18 mouse cellular contexts compared by ENCODE assay signal in genomic region chr19:24508087-24508767, GRCm38 (mm10). TPM values are rescaled to one million over a fixed set of nuclear protein-coding genes. Genes with fewer than 3 reads are reported as not detected.
DNase-seq lines count a peak whose midpoint lies in the region; ATAC-seq and TF ChIP-seq lines count a peak whose summit lies in the region.
"Had no signal": no experiment of that assay in that cellular context is flagged by ENCODE, and none has a peak within 500 bp of the region (broad histone marks: within the 10 kb centered on the region; RNA-seq: fewer than 3 reads in every experiment).

No protein-coding gene starts in this region.

- no peaks in the 10 kb centered on the region for H3K9me3 ChIP-seq in heart, embryonic 10.5 days
- H3K9me3 ChIP-seq in liver, embryonic 13.5 days (replicated peaks): no peaks in the 10 kb centered on the region
- H3K9me3 ChIP-seq in liver, postnatal 0 days (ENCODE audit: low read length): no peaks in the 10 kb centered on the region
- H3K9me3 ChIP-seq in limb, embryonic 10.5 days (replicated peaks): no peaks in the 10 kb centered on the region
- H3K9me3 ChIP-seq: hindbrain, embryonic 13.5 days; stomach, embryonic 15.5 days had no signal

- WGBS in heart, embryonic 10.5 days: 57% methylated on average over 13 of the region's 13 CpGs
- 76% methylated on average over 13 of the region's 13 CpGs for WGBS in liver, embryonic 13.5 days (ENCODE audit: insufficient replicate concordance)
- WGBS in liver, postnatal 0 days (ENCODE audit: insufficient replicate concordance): 79% methylated on average over 13 of the region's 13 CpGs
- WGBS in limb, embryonic 10.5 days: 65% methylated on average over 13 of the region's 13 CpGs

- DNase-seq in embryo, embryonic 10.5 days (ENCODE audit: low spot score): peak; percentile 22
- no peak for DNase-seq in embryo, embryonic 9.5 days (ENCODE audit: extremely low spot score)
- DNase-seq in heart, embryonic 10.5 days (ENCODE audit: low spot score): peak; percentile 57
- DNase-seq in heart, adult 18-20 months: no peak
- DNase-seq in liver, embryonic 13.5 days: no peak
- no peak for DNase-seq in liver, postnatal 0 days
- DNase-seq in Patski (ENCODE audit: low read depth, low spot score): no peak
- DNase-seq in limb, embryonic 10.5 days (ENCODE audit: low spot score): no peak
- DNase-seq: adrenal gland, adult 8-10 months; cerebellum, adult 11 months; cerebellum, postnatal 36 days; forebrain, postnatal 0 days; lung, postnatal 10 days; right cerebral cortex, postnatal 14 days had no signal

- no peak overlapping the region for H3K4me3 ChIP-seq in heart, embryonic 10.5 days
- no peak overlapping the region for H3K4me3 ChIP-seq in liver, embryonic 13.5 days (replicated peaks)
- no peak overlapping the region for H3K4me3 ChIP-seq in liver, postnatal 0 days (ENCODE audit: low read depth, low read length)
- H3K4me3 ChIP-seq in limb, embryonic 10.5 days: no peak overlapping the region
- H3K4me3 ChIP-seq: hindbrain, embryonic 13.5 days; stomach, embryonic 15.5 days had no signal

- no peak overlapping the region for H3K9ac ChIP-seq in liver, embryonic 13.5 days
- H3K9ac ChIP-seq in liver, postnatal 0 days (replicated peaks): no peak overlapping the region
- H3K9ac ChIP-seq: forebrain, postnatal 0 days; hindbrain, embryonic 13.5 days; liver, embryonic 14.5 days; stomach, embryonic 15.5 days had no signal

- H3K27me3 ChIP-seq in heart, embryonic 10.5 days (ENCODE audit: insufficient read depth, poor library complexity, severe bottlenecking): no peaks in the 10 kb centered on the region
- no peaks in the 10 kb centered on the region for H3K27me3 ChIP-seq in liver, embryonic 13.5 days
- no peaks in the 10 kb centered on the region for H3K27me3 ChIP-seq in liver, postnatal 0 days (ENCODE audit: insufficient read depth, low read length)
- H3K27me3 ChIP-seq in Patski: peaks cover 42% of the 10 kb centered on the region
- H3K27me3 ChIP-seq in limb, embryonic 10.5 days (ENCODE audit: low read depth, poor library complexity, severe bottlenecking): no peaks in the 10 kb centered on the region
- H3K27me3 ChIP-seq: CH12.LX; stomach, embryonic 15.5 days had no signal

- ATAC-seq in liver, embryonic 13.5 days (ENCODE audit: low read depth): no peak
- no peak for ATAC-seq in liver, postnatal 0 days
- ATAC-seq in Patski: peak; percentile 44
- ATAC-seq: forebrain, postnatal 0 days had no signal

- no peak overlapping the region for H3K27ac ChIP-seq in heart, embryonic 10.5 days
- peak overlapping the region; percentile 99 for H3K27ac ChIP-seq in liver, embryonic 13.5 days
- no peak overlapping the region for H3K27ac ChIP-seq in liver, postnatal 0 days (ENCODE audit: low read depth)
- no peak overlapping the region for H3K27ac ChIP-seq in limb, embryonic 10.5 days
- H3K27ac ChIP-seq: hindbrain, embryonic 13.5 days; stomach, embryonic 15.5 days had no signal

- peaks cover 55% of the 10 kb centered on the region for H3K4me1 ChIP-seq in heart, embryonic 10.5 days
- H3K4me1 ChIP-seq in liver, embryonic 13.5 days (replicated peaks): peaks cover 67% of the 10 kb centered on the region
- peaks cover 27% of the 10 kb centered on the region for H3K4me1 ChIP-seq in liver, postnatal 0 days (ENCODE audit: insufficient read depth)
- H3K4me1 ChIP-seq in limb, embryonic 10.5 days: no peaks in the 10 kb centered on the region
- H3K4me1 ChIP-seq: stomach, embryonic 15.5 days had no signal

- no peak for TF ChIP-seq CTCF in liver, postnatal 0 days (IDR thresholded peaks at IDR 0.05; ENCODE audit: low read depth)
- no peak for TF ChIP-seq CTCF in Patski (IDR thresholded peaks at IDR 0.05)

- CTCF ChIA-PET in Patski (lab: Charles Lee): no interaction called here

- POLR2A ChIA-PET in Patski (lab: Charles Lee): no interaction called here

- in situ Hi-C loops in Patski (cut with MboI; ENCODE audit: low pct_unique_long_range_greater_than_20kb): no loop called here

- TF ChIP-seq EP300 in liver, postnatal 0 days (IDR thresholded peaks at IDR 0.05; ENCODE audit: low read depth): no peak

- H3K36me3 ChIP-seq in heart, embryonic 10.5 days: no peaks in the 10 kb centered on the region
- H3K36me3 ChIP-seq in liver, embryonic 13.5 days: no peaks in the 10 kb centered on the region
- H3K36me3 ChIP-seq in liver, postnatal 0 days (replicated peaks; ENCODE audit: insufficient read depth, low read length): no peaks in the 10 kb centered on the region
- H3K36me3 ChIP-seq in limb, embryonic 10.5 days: no peaks in the 10 kb centered on the region
- H3K36me3 ChIP-seq: hindbrain, embryonic 13.5 days; stomach, embryonic 15.5 days had no signal

- H3K4me2 ChIP-seq in liver, embryonic 13.5 days: no peak overlapping the region
- H3K4me2 ChIP-seq in liver, postnatal 0 days (ENCODE audit: low read depth, low read length): no peak overlapping the region
- H3K4me2 ChIP-seq: hindbrain, embryonic 13.5 days; stomach, embryonic 15.5 days had no signal

RNA-seq across cellular contexts. Expression of gene Fam122a, which starts 31.1 kb away (rescaled TPM):
- polyA plus RNA-seq in heart, embryonic 10.5 days (2016; fragmentation: Nextera tagmentation; extraction: Ambion mirVana): 44.5 and 50.9 TPM in 2 replicates
- total RNA-seq in heart, adult 18-20 months (2021): 10 to 100 TPM; 26.3 to 27.6 TPM
- polyA plus RNA-seq in liver, embryonic 13.5 days (2015; fragmentation: Nextera tagmentation; extraction: Ambion mirVana): 29.7 and 34.6 TPM in 2 replicates
- polyA plus RNA-seq in liver, postnatal 0 days (2015; fragmentation: Nextera tagmentation; extraction: Ambion mirVana): 28.6 and 30.6 TPM in 2 replicates
- polyA plus RNA-seq in Patski (2021): 29.6 TPM
- 39.3 and 44.3 TPM in 2 replicates for polyA plus RNA-seq in limb, embryonic 10.5 days (2016; fragmentation: Nextera tagmentation; extraction: Ambion mirVana)

RNA-seq across cellular contexts. Expression of gene Pip5k1b, which starts 47.4 kb away (rescaled TPM):
- polyA plus RNA-seq in heart, embryonic 10.5 days (2016; fragmentation: Nextera tagmentation; extraction: Ambion mirVana): 6.3 and 7.7 TPM in 2 replicates
- total RNA-seq in heart, adult 18-20 months (2021): 10 to 100 TPM; 20.3 to 21.3 TPM
- polyA plus RNA-seq in liver, embryonic 13.5 days (2015; fragmentation: Nextera tagmentation; extraction: Ambion mirVana): 8.5 and 10.2 TPM in 2 replicates
- 3.0 and 4.4 TPM in 2 replicates for polyA plus RNA-seq in liver, postnatal 0 days (2015; fragmentation: Nextera tagmentation; extraction: Ambion mirVana)
- polyA plus RNA-seq in Patski (2021): 5.6 TPM
- 0.28 and 0.50 TPM in 2 replicates for polyA plus RNA-seq in limb, embryonic 10.5 days (2016; fragmentation: Nextera tagmentation; extraction: Ambion mirVana)

Comparison
In these comparisons a context has a peak if more than half of its experiments do, and no peak if none do; other contexts are left out.
1. DNase-seq: peak in embryo, embryonic 10.5 days (single experiment) and heart, embryonic 10.5 days (single experiment); none in embryo, embryonic 9.5 days (single experiment), heart, adult 18-20 months (0 of 2), liver, embryonic 13.5 days (single experiment), liver, postnatal 0 days (single experiment), Patski (single experiment) and limb, embryonic 10.5 days (single experiment).